Mouse (Mus musculus) E14TG2a.4 (cell line): ENCODE data around the gene Elmod3.

Source experiments
- CTCF ChIP-seq: conservative IDR thresholded peaks from 2 replicates; pipeline ENCODE4 v1.5.1; 2014; ENCODE audit warnings: low read length
- NANOG ChIP-seq: IDR thresholded peaks from 2 replicates; pipeline ENCODE4 v1.6.1; 2014; ENCODE audit warnings: borderline replicate concordance, low read length, mixed read lengths

GRCm38 (mm10) chr6:72593914-72594313 lies 4.3 kb downstream of the Elmod3 start:
- TF ChIP-seq CTCF (no peak), NANOG (no peak)
